Mouse (Mus musculus) ovary, postnatal 36 days (tissue): ENCODE data around the gene Tsc22d1.
A peak's percentile ranks its signal among the peaks of the same experiment; 100 is the strongest.

Experiments
- DNase-seq: peaks from one replicate; pipeline ENCODE4 v3.0.0; 2022; ENCODE audit warnings: low spot score, mixed read lengths

The Tsc22d1 gene

DNA sequence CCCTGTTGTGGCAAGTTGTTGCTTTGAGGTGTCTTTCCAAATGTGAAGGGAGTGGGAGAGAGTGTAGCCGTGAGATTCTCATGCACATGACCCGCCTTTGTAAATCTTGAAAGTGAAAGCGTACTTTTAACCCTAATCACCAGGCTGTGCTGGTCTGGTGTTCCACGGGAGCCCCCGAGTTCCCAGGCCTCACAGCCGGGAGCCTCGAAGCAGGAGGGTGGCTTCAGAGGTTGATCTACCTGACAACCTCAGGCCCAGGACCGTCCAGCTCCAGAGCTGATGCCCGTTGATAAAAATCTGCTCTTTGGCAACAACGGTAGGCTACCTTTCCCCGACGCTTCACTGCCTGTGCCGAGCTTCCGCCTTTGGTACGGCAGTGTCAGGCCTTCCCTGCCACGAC, 72.8 kb downstream of the Tsc22d1 start:
- DNase-seq, result no peak

DNA sequence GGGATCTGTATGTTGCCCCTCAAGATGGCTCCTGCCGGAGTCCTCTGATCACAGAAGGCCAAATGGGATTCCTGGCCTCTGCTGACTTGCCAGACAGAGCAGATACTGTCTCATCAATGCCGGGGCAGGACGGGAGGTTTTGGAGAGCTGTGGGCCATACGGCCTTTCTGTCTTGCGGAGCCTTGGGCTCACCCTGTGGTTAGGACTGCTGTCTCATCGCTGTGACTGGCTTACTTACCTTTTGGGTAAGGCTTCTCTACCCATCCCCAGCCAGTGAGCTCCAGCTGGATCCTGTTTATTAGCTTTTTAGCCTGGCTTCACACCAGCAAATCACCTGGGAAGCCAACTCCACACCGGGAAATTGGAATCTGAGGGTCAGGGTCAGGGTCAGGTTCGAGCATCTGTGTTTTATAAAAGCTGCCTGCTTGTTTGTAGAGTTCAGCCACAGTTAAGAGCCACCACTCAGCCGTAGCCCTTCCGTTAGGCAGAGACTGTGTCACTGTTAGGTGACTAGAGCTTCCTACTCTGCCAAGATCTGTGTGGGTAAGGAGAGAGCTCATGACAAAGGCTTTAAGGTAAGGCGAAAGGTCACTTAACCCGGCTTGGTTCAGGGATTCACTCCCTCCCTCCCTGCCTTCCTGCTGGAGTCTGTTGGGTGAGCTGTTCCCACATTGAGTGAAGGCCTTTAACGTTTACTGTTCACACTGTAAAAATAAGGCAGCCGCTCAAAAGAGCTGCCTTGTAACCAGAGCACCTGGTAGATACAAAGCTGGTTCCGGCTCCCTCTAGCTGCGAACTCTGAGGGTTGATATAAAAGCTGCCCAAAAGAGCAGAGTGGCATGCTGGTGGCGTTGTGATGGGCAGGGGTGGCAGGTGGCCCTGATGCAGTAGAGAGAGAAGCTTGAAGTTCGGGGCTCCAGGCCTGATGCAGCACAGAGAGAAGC, 73.6 kb downstream of the Tsc22d1 start:
- DNase-seq, result no peak

GRCm38 (mm10) chr14:76489128-76489527, 74.4 kb downstream of the Tsc22d1 start:
- no peak for DNase-seq

GRCm38 (mm10) chr14:76495022-76495421, 80.3 kb downstream of the Tsc22d1 start:
- DNase-seq, result no peak

- DNase-seq, result no peak
Observed at GRCm38 (mm10) chr14:76497187-76497586, 82.4 kb downstream of the Tsc22d1 start.

GRCm38 (mm10) chr14:76498210-76498609, 83.4 kb downstream of the Tsc22d1 start:
- DNase-seq, result no peak

DNA sequence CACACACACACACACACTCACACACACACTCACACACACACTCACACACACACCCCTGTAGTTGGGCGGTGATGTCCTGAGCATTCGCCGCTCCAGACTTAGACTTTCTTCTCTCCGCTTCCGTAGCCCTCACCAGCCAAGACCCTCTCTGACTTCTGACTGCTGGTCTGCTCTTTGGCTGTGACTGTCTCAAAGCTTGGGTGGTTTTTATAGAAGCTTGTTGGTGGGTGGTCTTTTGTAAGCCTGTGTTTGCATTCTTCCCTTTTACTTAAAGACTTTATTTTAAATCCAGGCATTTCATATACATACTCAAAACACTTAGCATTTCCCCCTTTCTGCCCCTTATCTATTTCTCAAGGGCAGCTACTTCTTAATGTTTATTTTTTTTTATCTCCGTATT, 84.7 kb downstream of the Tsc22d1 start:
- DNase-seq, result no peak

DNA sequence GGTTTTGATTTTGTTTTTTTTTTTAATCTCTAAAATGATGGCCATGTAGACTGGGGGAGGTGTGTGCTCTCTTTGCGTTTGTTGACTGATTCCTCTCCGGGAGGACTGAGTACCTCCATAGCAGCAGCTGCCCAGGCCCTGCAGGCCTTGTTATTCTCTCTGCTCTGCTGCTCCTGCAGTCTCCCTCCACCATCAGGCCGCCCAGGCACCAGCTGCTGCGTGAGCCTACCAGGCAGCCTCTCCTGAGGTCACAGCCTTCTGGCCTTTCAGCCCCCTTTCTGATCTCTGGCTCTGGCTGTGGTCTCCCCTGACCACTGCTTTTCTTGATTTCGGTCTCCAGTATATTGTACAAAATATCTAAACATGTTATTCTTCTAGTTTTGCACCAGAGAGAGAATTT, 85.3 kb downstream of the Tsc22d1 start:
- peak; percentile 54 for DNase-seq

DNA sequence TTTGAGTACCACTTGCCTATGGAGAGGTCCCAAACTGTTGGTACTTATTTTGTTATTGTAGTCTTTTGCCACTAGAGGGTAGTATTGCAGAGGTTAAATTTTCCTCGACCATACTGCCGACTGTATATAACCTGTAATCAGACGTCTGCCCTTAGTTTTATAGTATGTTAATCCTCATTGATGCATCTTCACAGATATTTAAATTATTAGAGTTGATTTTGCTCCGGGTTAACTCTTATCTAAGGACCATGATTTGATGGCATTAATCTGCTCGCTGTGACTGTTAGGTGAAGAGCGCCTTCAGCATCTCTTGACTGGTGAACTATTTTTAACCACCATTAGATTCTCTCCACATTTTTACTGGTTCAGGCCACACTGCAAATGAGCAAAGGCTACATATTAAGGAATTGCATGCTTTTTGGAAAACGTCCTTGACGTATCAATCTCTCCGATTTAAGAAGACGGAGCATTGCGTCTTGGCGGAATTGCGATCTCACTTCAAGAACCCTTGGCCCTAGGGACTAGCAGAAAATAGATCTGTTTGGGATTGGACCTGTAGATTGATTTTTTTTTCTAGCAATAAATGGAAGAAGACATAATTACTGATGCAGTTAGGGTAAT, 88.6 kb downstream of the Tsc22d1 start:
- DNase-seq, result no peak

DNA sequence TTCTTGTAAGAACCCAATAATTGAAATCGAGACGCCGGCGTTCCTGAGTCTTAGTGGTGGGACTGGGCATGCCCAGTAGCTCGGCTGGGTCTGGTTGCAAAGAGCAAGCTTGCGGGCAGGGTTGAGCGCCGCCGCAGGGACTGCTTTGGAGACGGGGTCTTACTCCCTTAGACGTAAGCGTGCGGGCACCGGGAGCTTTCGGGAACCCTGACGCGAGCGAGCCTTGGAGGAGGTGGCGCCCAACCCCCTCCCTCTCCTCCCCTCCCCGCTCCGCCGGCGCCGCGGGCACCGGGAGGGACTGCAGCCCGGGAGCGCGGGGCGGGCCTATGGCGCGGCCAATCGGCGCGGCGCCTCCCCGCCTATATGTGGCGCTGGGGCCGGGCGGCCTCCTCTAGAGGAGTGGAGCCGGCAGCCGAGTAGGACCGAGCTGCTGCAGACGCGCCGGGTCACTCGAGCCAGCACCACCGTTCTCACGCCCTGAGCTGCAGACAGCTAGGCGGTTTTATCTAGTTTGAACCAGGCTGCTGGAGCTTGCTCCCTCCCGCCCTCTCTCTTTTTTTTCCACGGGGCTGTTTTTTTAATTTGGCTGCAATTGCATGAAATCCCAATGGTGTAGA, 89.5 kb downstream of the Tsc22d1 start:
- DNase-seq, result peak; percentile 97

GRCm38 (mm10) chr14:76505101-76505438, 90.3 kb downstream of the Tsc22d1 start:
- no peak for DNase-seq

GRCm38 (mm10) chr14:76505439-76506220, 90.9 kb downstream of the Tsc22d1 start:
- DNase-seq, result peak; percentile 88

GRCm38 (mm10) chr14:76506425-76507205, 91.9 kb downstream of the Tsc22d1 start:
- DNase-seq, result peak; percentile 37

DNA sequence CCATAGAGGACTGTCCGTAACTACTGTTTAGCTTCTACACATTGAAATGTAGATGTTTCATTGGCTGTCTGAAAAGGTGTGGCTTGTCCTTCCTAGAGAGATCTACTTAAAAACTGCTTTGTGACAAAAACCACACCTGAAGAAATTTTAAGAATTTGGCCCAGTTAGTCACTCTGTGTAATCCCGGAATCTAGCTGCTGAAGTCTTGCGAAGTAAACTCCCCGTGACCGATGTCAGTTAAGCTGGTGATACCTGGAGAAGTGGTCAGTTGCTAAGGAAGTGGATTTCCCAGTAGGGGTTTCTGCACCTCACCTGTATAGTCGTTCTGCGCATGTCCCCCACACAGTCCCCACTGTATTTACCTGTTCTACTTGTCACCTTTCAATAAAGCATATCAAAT, 92.6 kb downstream of the Tsc22d1 start:
- DNase-seq, result no peak

DNA sequence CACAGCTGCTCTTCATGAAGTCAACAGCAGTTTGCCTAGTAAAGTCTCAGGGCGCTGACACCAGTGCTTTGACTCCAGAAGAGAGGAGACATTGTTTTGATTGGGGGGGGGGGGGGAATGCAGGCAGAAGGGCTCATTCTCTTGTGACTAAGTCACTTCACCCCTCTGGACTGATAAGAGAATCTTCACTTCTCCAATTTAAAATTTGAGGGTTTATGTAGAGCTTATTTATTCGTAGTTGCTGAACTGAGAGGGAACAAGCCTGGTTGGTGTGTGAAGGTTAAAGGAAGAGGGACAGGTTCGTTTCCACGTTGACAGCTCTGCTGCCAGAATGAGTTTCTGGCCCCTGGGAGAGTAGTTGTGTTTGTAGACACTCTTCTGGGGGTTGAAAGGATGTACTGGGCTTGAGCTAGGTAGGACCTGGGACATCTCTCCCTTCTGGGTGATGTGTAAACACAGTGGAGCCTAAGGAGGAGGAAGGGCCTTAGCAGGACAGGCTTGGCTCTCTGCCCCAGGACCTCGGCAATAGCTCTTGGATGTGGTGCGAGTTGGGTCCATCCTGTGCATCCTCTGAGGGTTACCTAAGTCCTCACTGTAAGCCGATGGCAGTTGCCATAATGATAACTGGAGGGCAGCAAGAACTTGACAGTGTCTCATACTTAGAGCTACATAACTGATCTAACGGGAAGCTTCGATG, 93.2 kb downstream of the Tsc22d1 start:
- DNase-seq, result peak; percentile 36

DNA sequence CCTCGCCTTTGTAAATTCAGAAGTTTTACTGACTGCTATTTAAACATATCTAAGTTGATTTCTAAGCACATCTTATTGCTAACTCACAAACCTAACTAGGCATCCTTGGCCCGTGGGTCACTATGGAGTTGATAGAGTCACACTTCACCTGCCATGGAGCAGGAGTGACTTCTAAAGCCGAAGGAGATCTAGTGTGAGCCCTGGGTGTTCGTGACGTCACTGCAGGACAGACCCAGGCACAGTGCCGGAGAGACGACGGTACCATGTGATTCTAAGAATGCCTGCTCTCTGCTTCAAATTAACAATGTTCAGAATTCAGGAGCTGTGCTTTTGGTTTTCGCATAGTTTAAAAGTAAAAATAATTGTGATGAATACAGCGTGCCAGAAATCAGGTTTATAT, 93.9 kb downstream of the Tsc22d1 start:
- peak; percentile 49 for DNase-seq

GRCm38 (mm10) chr14:76511971-76512370, 97.2 kb downstream of the Tsc22d1 start:
- no peak for DNase-seq

GRCm38 (mm10) chr14:76513395-76514049, 98.8 kb downstream of the Tsc22d1 start:
- DNase-seq, result no peak

- DNase-seq, result no peak
Observed at GRCm38 (mm10) chr14:76514050-76514585, 99.4 kb downstream of the Tsc22d1 start.

DNA sequence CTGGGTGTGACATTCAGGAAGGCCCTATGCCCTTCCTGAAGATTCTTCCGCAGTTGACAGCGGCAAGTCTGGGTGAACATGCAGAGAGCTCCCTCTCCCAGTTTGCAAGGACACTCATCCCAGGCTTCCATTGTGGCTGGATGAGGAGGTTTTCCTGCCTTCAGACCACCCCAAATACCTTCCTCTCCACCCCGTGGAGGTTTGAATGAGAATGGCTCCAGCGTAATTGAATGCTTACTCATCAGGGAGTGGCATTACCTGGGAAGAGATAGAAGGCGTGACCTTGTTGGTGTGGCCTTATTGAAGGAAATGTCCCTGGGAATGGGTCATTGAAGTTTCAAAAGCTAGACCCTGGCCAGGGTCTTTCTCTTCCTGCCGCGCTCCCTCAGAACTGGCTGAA, 100.9 kb downstream of the Tsc22d1 start:
- DNase-seq, result no peak
